Comparison of ENCODE assay signal across 1 mouse cellular context in the genomic region with DNA sequence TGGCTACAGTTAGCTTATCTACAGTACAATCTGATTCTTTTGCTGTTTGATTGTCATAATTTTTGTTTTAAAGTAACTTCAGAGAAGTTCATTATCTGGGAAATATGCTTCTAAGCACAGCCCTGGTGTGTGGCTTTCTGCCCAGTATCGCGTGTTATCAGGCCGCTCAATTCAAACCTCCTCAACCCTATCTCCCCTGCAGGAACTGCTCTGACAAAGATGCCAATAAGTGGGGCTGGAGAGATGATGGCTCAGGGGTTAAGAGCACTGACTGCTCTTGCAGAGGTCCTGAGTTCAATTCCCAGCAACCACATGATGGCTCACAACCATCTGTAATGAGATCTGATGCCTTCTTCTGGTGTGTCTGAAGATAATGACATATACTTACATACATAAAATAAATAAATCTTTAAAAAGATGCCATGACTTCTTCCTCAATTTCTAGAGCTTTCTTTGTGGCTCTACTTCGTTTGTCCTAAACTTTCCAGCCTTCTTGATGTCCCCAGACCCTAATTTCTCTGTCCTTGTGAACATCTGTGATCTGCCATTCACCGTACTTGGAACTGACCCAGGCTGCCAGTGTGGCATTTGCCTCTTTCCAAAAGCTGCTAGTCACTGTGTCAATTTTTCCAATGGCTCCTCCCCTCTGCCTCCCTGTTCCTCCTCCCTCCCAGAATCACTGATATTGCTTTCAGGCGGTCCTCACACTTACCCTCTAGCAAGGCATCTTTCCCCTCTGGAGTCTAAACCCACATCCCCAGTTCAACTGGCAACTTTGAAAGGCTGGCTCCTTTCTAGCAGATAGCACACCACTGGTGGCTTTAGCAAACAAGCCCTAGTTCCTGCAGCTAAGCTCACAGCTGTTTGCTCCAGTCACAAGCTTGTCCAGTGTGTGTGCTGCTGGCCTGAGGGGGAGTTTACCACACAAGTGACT.
TF ChIP-seq lines count a peak whose summit lies in the region.

No protein-coding gene starts in this region.

TF ChIP-seq in MEL, 35 proteins besides CTCF, POLR2A, EP300 and RAD21 (continued from another document):
- TF ChIP-seq JUND (IDR thresholded peaks at IDR 0.05; ENCODE audit: low read depth, low read length) (no peak), TCF12 (IDR thresholded peaks at IDR 0.05; ENCODE audit: low read depth, low read length) (peak; percentile 93), CHD1 (IDR thresholded peaks at IDR 0.05; ENCODE audit: low read depth, low read length) (no peak), SIN3A (IDR thresholded peaks at IDR 0.05; ENCODE audit: low read length) (no peak), NELFE (IDR thresholded peaks at IDR 0.05; ENCODE audit: low read depth, low read length) (no peak), ZKSCAN1 (IDR thresholded peaks at IDR 0.05; ENCODE audit: low read depth, low read length) (no peak), ELF1 (IDR thresholded peaks at IDR 0.05; ENCODE audit: low read depth, low read length) (peak; percentile 34; the same call in 1 of the 2 replicates), MXI1 (IDR thresholded peaks at IDR 0.05; ENCODE audit: low read depth, low read length) (no peak), CHD2 (IDR thresholded peaks at IDR 0.05; ENCODE audit: low read length) (no peak), MAFK (IDR thresholded peaks at IDR 0.05; ENCODE audit: borderline replicate concordance, low read depth, low read length) (peak; percentile 71; the same call in 1 of the 2 replicates), E2F4 (IDR thresholded peaks at IDR 0.05; ENCODE audit: borderline replicate concordance, low read depth, low read length) (no peak), KAT2A (conservative IDR thresholded peaks at IDR 0.05; ENCODE audit: low read depth, low read length) (no peak), NRF1 (IDR thresholded peaks at IDR 0.05; ENCODE audit: insufficient read depth, low read depth, low read length, poor library complexity, severe bottlenecking) (no peak), UBTF (IDR thresholded peaks at IDR 0.05; ENCODE audit: borderline replicate concordance, insufficient read depth, low read depth, low read length) (no peak), ETS1 (IDR thresholded peaks at IDR 0.05; ENCODE audit: low read depth, low read length) (peak; percentile 74), ZMIZ1 (IDR thresholded peaks at IDR 0.05; ENCODE audit: low read depth, low read length) (no peak), USF2 (IDR thresholded peaks at IDR 0.05; ENCODE audit: borderline replicate concordance in 1 of 2, insufficient read depth in 1 of 2, low read depth in 1 of 2, low read length in 2 of 2) (no peak), MYB (IDR thresholded peaks at IDR 0.05; ENCODE audit: low read depth, low read length) (no peak; the same call in 1 of the 2 replicates), GABPA (IDR thresholded peaks at IDR 0.05; ENCODE audit: low read depth, low read length) (no peak), GATA1 (IDR thresholded peaks at IDR 0.05; ENCODE audit: low read depth, low read length) (peak; percentile 95), MAZ (IDR thresholded peaks at IDR 0.05; ENCODE audit: low read depth, low read length) (no peak), MYC (IDR thresholded peaks at IDR 0.05; ENCODE audit: low read depth, low read length) (no peak), POLR2AphosphoS2 (IDR thresholded peaks at IDR 0.05; ENCODE audit: low read length) (no peak), TBP (IDR thresholded peaks at IDR 0.05; ENCODE audit: low read depth, low read length) (peak; percentile 99)
